In genomic region chr19:6876799-6877198, GRCm38 (mm10) we compare ENCODE assay signal across 1 mouse cellular context.
TF ChIP-seq lines count a peak whose summit lies in the region.

No protein-coding gene starts in this region.

TF ChIP-seq in myocyte, 11 proteins besides CTCF, POLR2A, EP300 and RAD21 (continued from another document):
- peak; percentile 92 for TF ChIP-seq CEBPB (IDR thresholded peaks at IDR 0.05; ENCODE audit: insufficient read depth, poor library complexity, severe bottlenecking)
- no peak for TF ChIP-seq MYOD1 (IDR thresholded peaks at IDR 0.05; ENCODE audit: control insufficient read depth in 1 of 3, insufficient read length in 2 of 3, low read depth in 2 of 3)
- TF ChIP-seq USF1 (IDR thresholded peaks at IDR 0.05; ENCODE audit: low read depth): peak; percentile 96
